Mouse (Mus musculus) bone marrow, adult 2 months (tissue): Measurements from ENCODE around the gene Medag.

Experiments used
- CTCF ChIP-seq: fragments of 200-500 bp; IDR thresholded peaks from 2 replicates; pipeline ENCODE4 v1.5.1; 2011; ENCODE audit warnings: low read length, control low read depth; ENCODE audit not compliant: control insufficient read depth, insufficient read depth
- POLR2A ChIP-seq: fragments of 200-500 bp; IDR thresholded peaks from 2 replicates; pipeline ENCODE4 v1.6.1; 2011; ENCODE audit warnings: low read depth, mild to moderate bottlenecking, control low read depth, low read length, borderline replicate concordance; ENCODE audit not compliant: control insufficient read depth

DNA sequence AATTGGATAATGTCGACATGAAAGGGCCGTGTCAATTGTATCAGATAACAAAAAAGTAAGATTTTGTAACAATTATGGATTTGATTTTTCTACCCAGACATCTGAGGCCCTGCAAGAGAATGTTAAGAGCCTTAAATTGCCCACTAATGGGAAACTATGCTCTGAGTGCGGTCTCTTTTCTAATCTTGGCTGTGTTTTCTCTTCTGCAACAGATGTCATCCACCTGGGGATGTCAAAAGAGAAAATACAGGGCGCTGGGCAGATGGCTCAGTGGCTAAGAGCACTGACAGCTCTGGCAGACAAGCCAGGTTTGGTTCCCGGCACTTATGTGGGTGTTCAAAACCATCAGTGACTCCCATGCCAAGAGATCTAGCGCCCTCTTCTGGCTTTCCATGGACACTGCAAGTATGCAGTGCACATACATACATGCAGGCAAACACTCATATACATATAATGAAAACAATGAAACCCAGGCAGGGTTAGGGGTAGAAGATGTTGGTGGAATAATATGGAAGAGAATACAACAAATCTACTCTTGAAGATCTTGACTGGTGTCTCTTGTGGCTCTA is 19.0 kb upstream of the Medag start:
- no peak for TF ChIP-seq CTCF
- no peak for TF ChIP-seq POLR2A
